Mouse (Mus musculus) cerebellum, postnatal 14 days (tissue): ENCODE results near the gene Atp5b.
"Not testable (repeated sequence)": the region's sequence is repeated elsewhere in the genome, so short reads cannot be mapped to it uniquely, and the experiment has no call there.

Experiments used
- DNase-seq, 2 experiments: peaks; one replicate each; pipeline ENCODE4 v3.0.0; 2021; ENCODE audit warnings: mixed read lengths in 2 of 2

Atp5b gene

GRCm38 (mm10) chr10:128082880-128083421 is at the start of gene Atp5b:
Gene Atp5b, plus strand, starts transcription at chr10:128083273.
- DNase-seq = peak; percentile 99 to 100

GRCm38 (mm10) chr10:128036746-128037425 is 46.2 kb upstream of the Atp5b start:
- peak; percentile 52 to 58 for DNase-seq

DNA sequence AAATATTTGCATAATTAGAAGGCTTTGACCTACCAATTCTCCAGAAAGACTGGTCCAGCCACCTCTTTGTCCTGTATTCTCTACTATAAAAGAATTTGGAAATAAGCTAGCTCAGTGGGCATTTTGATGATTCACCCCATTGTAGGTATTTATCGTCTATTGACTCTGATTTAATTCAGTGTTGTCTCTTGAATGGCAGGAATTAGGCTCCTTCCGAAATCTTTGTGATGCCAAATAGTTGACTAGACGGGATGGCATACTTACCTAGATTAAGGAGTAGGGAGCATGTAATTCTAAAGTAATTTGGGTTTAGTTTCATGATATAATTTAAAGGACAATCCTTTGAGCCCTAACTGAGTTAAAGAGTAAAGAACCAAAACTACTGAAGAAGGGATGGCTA is 45.2 kb upstream of the Atp5b start:
- DNase-seq = no peak

DNA sequence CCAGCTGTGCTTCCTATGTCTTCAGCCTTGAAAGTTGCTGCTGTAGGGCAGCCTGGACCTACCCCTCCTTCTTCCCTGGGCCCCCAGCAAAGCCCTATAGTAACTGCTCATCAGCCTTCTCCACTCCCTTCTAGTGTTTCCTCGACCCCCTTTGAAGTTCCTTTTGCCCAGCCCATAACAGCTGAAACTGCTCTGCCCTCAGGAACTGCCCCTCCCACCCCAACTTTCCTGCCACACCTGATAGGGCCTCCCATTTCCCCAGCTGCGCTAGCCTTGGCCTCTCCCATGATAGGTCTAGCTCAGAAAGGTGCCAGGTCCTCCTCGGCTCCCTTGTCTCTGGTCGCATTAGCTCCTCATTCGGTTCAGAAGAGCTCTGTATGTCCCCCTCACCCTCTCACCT is 43.9 kb upstream of the Atp5b start:
- no peak for DNase-seq

DNA sequence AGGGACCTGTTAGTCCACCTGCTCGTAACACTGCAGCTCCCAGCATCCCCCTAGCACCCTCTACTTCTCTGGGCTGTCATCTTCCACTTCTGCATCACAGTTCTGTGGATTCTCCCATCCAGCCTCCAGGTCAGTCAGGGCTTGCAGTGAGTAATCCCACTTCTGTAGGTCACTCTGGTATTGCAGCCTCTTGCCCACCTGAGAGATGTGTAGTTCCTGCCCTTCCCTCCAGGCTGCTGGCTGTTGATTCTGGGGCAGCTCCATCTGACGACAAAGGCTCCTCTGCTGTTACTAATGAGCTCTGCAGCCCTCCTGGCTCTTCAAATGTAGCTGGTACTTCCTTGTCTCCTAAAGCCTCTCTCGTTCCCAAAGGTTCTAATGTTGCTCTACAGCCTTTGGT is 43.2 kb upstream of the Atp5b start:
- DNase-seq = no peak

- DNase-seq = no peak
Observed at GRCm38 (mm10) chr10:128040293-128040692, 42.8 kb upstream of the Atp5b start.

DNA sequence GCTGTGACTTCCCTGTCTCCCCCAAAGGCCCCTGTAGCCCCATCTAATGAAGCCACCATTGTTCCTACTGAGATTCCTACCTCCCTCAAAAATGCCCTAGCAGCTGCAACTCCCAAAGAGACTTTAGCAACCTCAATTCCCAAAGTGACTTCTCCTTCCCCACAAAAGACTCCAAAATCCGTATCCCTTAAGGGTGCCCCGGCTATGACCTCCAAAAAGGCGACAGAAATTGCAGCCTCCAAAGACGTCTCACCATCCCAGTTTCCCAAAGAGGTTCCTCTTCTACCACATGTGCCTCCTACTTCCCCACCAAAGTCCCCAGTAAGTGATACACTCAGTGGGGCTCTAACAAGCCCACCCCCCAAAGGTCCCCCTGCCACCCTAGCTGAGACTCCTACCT is 41.4 kb upstream of the Atp5b start:
- DNase-seq = no peak

GRCm38 (mm10) chr10:128042466-128042865 is 40.6 kb upstream of the Atp5b start:
- no peak for DNase-seq

- DNase-seq = no peak
Observed at GRCm38 (mm10) chr10:128043041-128043835, 39.8 kb upstream of the Atp5b start.

- no peak for DNase-seq
Observed at GRCm38 (mm10) chr10:128048157-128048556, 34.9 kb upstream of the Atp5b start.

- DNase-seq = no peak
Observed at GRCm38 (mm10) chr10:128049741-128050140, 33.3 kb upstream of the Atp5b start.

DNA sequence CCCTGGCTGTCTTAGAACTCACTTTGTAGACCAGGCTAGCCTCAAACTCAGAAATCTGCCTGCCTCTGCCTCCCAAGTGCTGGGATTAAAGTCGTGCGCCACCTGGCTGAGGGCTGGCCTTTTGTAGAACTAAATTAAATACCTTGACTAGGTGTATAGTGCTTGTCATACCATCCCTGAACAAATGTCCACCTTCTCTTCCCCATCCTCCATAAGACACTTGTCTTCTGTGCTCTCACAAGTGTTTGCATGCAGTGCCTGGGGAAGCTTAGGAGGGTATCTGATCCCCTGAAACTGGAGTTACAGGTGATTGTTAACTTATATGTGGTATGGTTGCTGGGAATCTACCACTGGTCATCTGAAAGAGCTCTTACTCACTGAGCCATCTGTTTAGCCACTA is 32.7 kb upstream of the Atp5b start:
- DNase-seq = no peak

DNA sequence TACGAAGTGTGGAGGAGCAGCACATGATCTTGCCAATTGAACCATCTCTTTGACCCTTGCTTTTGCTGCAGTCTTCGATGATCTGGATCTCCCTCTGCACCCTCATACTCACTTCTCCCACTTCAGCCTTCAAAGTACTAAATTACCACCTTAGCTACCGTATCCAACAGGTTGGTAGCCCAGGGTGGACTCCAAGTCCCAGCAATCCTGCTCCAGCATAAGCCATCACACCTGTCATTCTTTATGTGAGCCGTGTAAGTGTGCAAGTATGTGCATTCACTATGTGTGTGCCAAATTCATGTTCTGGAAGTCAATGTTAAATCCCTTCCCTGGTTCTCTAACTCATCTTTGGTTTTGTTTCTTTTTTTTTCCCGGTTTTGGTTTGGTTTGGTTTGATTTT is 31.5 kb upstream of the Atp5b start:
- DNase-seq = no peak

DNA sequence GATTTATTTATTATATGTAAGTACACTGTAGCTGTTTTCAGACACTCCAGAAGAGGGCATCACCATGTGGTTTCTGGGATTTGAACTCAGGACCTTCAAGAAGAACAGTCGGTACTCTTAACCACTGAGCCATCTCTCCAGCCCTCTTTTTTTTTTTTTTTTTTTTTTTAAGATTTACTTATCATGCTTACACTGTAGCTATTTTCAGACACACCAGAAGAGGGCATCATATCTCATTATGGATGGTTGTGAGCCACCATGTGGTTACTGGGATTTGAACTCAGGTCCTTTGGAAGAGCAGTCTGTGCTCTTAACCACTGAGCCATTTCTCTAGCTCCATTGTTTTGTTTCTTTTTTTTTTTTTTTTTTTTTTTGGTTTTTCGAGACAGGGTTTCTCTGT is 30.9 kb upstream of the Atp5b start:
- DNase-seq = not testable (repeated sequence)

- no peak for DNase-seq
Observed at GRCm38 (mm10) chr10:128053001-128053400, 30.1 kb upstream of the Atp5b start.

GRCm38 (mm10) chr10:128058184-128058583 is 24.9 kb upstream of the Atp5b start:
- DNase-seq = no peak

DNA sequence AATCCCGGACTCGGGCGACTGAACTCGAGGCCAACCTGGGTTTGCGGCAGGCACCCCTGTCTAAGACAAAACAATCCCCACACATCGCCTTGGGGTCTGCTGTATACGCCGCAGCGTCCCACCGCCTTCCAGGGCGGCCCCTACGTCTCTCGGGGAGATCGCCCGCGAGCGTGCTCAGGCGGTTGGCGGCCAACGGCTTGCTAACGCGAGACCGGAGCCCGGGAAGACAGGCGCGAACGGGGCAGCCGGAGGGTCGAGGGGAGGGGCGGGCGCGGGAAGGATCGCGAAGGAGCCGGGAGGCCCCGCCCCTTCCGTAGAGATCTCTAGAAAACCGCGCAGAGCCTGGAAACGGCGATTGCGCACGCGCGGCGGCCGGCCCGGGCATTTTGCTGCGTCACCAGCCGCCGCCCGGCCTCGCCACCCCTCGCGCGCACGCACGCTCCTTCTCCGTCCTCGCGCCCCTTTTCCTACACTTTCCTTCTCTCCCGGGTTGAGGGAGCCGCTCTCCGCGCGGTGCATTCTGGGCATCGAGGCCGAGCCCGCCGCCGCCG is 24.4 kb upstream of the Atp5b start, which contains the start of gene Ptges3:
Gene Ptges3, plus strand, starts transcription at position 354 of the 551 bp plus-strand sequence.
- peak; percentile 100 for DNase-seq

GRCm38 (mm10) chr10:128059207-128059981 is 23.7 kb upstream of the Atp5b start:
- DNase-seq = peak in 1 of 2 experiments; percentile 51

- DNase-seq = no peak
Observed at GRCm38 (mm10) chr10:128061109-128061508, 22.0 kb upstream of the Atp5b start.

- DNase-seq = no peak
Observed at GRCm38 (mm10) chr10:128062221-128062989, 20.7 kb upstream of the Atp5b start.

GRCm38 (mm10) chr10:128066072-128066471 is 17.0 kb upstream of the Atp5b start:
- no peak for DNase-seq

GRCm38 (mm10) chr10:128069201-128069600 is 13.9 kb upstream of the Atp5b start:
- no peak for DNase-seq
